Comparison of ENCODE assay signal across 19 mouse cellular contexts in the genomic region with DNA sequence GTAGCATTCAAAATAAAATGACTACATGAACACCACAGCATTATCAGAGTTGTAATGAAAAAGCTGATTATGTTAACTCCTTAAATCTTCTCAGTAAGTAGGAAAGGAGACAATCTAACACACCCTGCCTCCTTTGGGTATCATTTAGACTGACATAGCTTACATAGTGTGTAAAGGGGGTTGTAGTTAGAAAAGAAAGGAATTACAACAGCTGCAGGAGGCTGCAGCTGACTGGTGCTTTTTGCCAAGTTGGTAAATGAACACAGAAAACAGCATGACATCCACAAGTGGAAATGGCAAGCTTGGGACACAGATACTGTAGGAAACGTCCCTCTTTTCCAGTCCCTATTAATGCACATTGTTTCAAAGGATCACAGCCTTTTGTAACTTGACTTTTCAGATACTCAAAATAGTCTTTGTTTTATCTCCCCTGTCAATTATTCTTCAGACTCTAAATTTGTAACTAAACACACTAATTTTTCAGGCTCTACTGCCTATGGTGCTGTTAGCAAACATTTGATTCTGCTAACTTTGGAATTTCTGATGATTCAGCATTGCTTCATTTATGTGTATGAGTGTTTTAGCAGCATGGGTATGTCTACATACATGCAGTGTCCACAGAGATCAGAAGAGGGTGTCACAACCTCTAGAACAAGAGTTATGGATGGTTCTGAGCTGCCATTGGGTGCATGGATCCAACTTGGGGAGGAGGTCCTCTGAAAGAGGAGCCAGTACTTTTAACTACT. TPM values are rescaled to one million over a fixed set of nuclear protein-coding genes. Genes with fewer than 3 reads are reported as not detected.
DNase-seq lines count a peak whose midpoint lies in the region; ATAC-seq and TF ChIP-seq lines count a peak whose summit lies in the region.
"Had no signal": no experiment of that assay in that cellular context is flagged by ENCODE, and none has a peak within 500 bp of the region (broad histone marks: within the 10 kb centered on the region; RNA-seq: fewer than 3 reads in every experiment).

No protein-coding gene starts in this region.

- intact Hi-C loops in heart, postnatal 36 days (cut with DNase I): no loop called here

- ATAC-seq in hindbrain, postnatal 0 days: no peak
- no peak for ATAC-seq in hindbrain, embryonic 14.5 days (ENCODE audit: low FRiP score)
- no peak; the same call in 1 of the 2 replicates for ATAC-seq in lung, postnatal 0 days
- ATAC-seq: forebrain, embryonic 15.5 days had no signal

- H3K79me2 ChIP-seq in MEL (ENCODE audit: control insufficient read depth, insufficient read depth, low read length, poor library complexity): peaks cover 31% of the 10 kb centered on the region
- peaks cover 57% of the 10 kb centered on the region for H3K79me2 ChIP-seq in myocyte (ENCODE audit: control insufficient read depth, insufficient read depth)

- TF ChIP-seq EP300 in lung, postnatal 0 days (IDR thresholded peaks at IDR 0.05): no peak
- no peak for TF ChIP-seq EP300 in MEL (IDR thresholded peaks at IDR 0.05; ENCODE audit: low read depth in 1 of 2, low read length in 2 of 2)

- no peaks in the 10 kb centered on the region for H3K36me3 ChIP-seq in hindbrain, postnatal 0 days (ENCODE audit: insufficient read depth, low read length)
- H3K36me3 ChIP-seq in hindbrain, embryonic 14.5 days (replicated peaks; ENCODE audit: control insufficient read depth, insufficient read depth): no peaks in the 10 kb centered on the region
- H3K36me3 ChIP-seq in lung, postnatal 0 days (ENCODE audit: insufficient read depth, low read length): no peaks in the 10 kb centered on the region
- H3K36me3 ChIP-seq in MEL (ENCODE audit: control insufficient read depth in 1 of 2, insufficient read depth in 2 of 2, low read length in 2 of 2) (peaks cover 2 to 10% of the 10 kb centered on the region in 2 experiments), myocyte (ENCODE audit: control insufficient read depth, insufficient read depth) (no peaks in the 10 kb centered on the region)
- H3K36me3 ChIP-seq: embryonic facial prominence, embryonic 15.5 days; forebrain, embryonic 15.5 days; hindbrain, embryonic 12.5 days had no signal

- no peak for TF ChIP-seq RAD21 in MEL (IDR thresholded peaks at IDR 0.05; ENCODE audit: low read depth, low read length)

- peak; percentile 21 for DNase-seq in hindbrain, postnatal 0 days (ENCODE audit: low spot score)
- no peak for DNase-seq in hindbrain, embryonic 14.5 days (ENCODE audit: low spot score)
- DNase-seq in lung, postnatal 0 days (ENCODE audit: low spot score): peak; percentile 28
- DNase-seq in lung, postnatal 10 days: no peak
- DNase-seq in MEL (ENCODE audit: low read depth, low spot score): no peak
- no peak for DNase-seq in heart, postnatal 36 days
- DNase-seq: adrenal gland, adult 8-10 months; adrenal gland, postnatal 36 days; cerebellum, adult 11-12 months; cerebellum, adult 9-10 months; cerebellum, postnatal 25 days; gastrocnemius, postnatal 36 days; heart, adult 11 months; heart, postnatal 4 days had no signal

- H3K9ac ChIP-seq in hindbrain, postnatal 0 days (replicated peaks; ENCODE audit: low read length): no peak overlapping the region
- H3K9ac ChIP-seq in hindbrain, embryonic 14.5 days: no peak overlapping the region
- no peak overlapping the region for H3K9ac ChIP-seq in lung, postnatal 0 days (replicated peaks; ENCODE audit: low read depth)
- no peak overlapping the region for H3K9ac ChIP-seq in MEL (ENCODE audit: control insufficient read depth, low read depth, low read length, poor library complexity, severe bottlenecking)
- H3K9ac ChIP-seq: embryonic facial prominence, embryonic 15.5 days; forebrain, embryonic 15.5 days; heart, embryonic 13.5 days; hindbrain, embryonic 12.5 days had no signal

- H3ac ChIP-seq in myocyte (ENCODE audit: control insufficient read depth, insufficient read length): no peak overlapping the region

- H3K4me2 ChIP-seq in hindbrain, postnatal 0 days (ENCODE audit: low read depth, low read length): no peak overlapping the region
- H3K4me2 ChIP-seq in hindbrain, embryonic 14.5 days (replicated peaks): no peak overlapping the region
- no peak overlapping the region for H3K4me2 ChIP-seq in lung, postnatal 0 days (replicated peaks; ENCODE audit: low read depth, low read length)
- H3K4me2 ChIP-seq in myocyte (ENCODE audit: low read depth): peak overlapping the region; percentile 32
- H3K4me2 ChIP-seq: embryonic facial prominence, embryonic 15.5 days; forebrain, embryonic 15.5 days; heart, embryonic 13.5 days; hindbrain, embryonic 12.5 days had no signal

- TF ChIP-seq POLR2A in MEL (IDR thresholded peaks at IDR 0.05; ENCODE audit: control insufficient read depth in 1 of 2, insufficient read depth in 1 of 2, low read depth in 1 of 2, low read length in 2 of 2, poor library complexity in 1 of 2) (no peak), myocyte (IDR thresholded peaks at IDR 0.05; ENCODE audit: insufficient read length, low read depth) (no peak)

- no peak overlapping the region for H3K4me3 ChIP-seq in hindbrain, postnatal 0 days (ENCODE audit: low read length)
- no peak overlapping the region for H3K4me3 ChIP-seq in hindbrain, embryonic 14.5 days (replicated peaks; ENCODE audit: low read length)
- H3K4me3 ChIP-seq in lung, postnatal 0 days (ENCODE audit: low read depth, low read length): no peak overlapping the region
- H3K4me3 ChIP-seq in MEL (ENCODE audit: control insufficient read depth in 1 of 2, insufficient read depth in 1 of 2, low read depth in 2 of 2, low read length in 2 of 2): no peak overlapping the region
- H3K4me3 ChIP-seq in myocyte: no peak overlapping the region
- H3K4me3 ChIP-seq: embryonic facial prominence, embryonic 15.5 days; forebrain, embryonic 15.5 days; heart, embryonic 13.5 days; hindbrain, embryonic 12.5 days had no signal

- no peaks in the 10 kb centered on the region for H3K9me3 ChIP-seq in hindbrain, postnatal 0 days (ENCODE audit: low read length)
- H3K9me3 ChIP-seq in hindbrain, embryonic 14.5 days (ENCODE audit: control insufficient read depth, low read length): no peaks in the 10 kb centered on the region
- H3K9me3 ChIP-seq in lung, postnatal 0 days (ENCODE audit: low read length): no peaks in the 10 kb centered on the region
- H3K9me3 ChIP-seq in MEL (replicated peaks; ENCODE audit: insufficient read depth, low read length): no peaks in the 10 kb centered on the region
- H3K9me3 ChIP-seq: embryonic facial prominence, embryonic 15.5 days; forebrain, embryonic 15.5 days; heart, embryonic 13.5 days; hindbrain, embryonic 12.5 days had no signal

- peaks cover 3% of the 10 kb centered on the region; the same call in 1 of the 2 replicates for H3K4me1 ChIP-seq in hindbrain, postnatal 0 days (ENCODE audit: insufficient read depth, low read length)
- no peaks in the 10 kb centered on the region for H3K4me1 ChIP-seq in hindbrain, embryonic 14.5 days (replicated peaks; ENCODE audit: control insufficient read depth, insufficient read depth, low read length)
- H3K4me1 ChIP-seq in lung, postnatal 0 days (ENCODE audit: insufficient read depth, low read depth, low read length): no peaks in the 10 kb centered on the region
- peaks cover 3 to 4% of the 10 kb centered on the region in 2 experiments for H3K4me1 ChIP-seq in MEL (ENCODE audit: control insufficient read depth in 1 of 2, insufficient read depth in 2 of 2, low read length in 2 of 2)
- H3K4me1 ChIP-seq: embryonic facial prominence, embryonic 15.5 days; hindbrain, embryonic 12.5 days had no signal

- H3K27ac ChIP-seq in hindbrain, postnatal 0 days: no peak overlapping the region
- H3K27ac ChIP-seq in hindbrain, embryonic 14.5 days: no peak overlapping the region
- no peak overlapping the region for H3K27ac ChIP-seq in lung, postnatal 0 days (ENCODE audit: low read length)
- no peak overlapping the region for H3K27ac ChIP-seq in MEL (ENCODE audit: control insufficient read depth, low read depth, low read length)
- H3K27ac ChIP-seq: embryonic facial prominence, embryonic 15.5 days; forebrain, embryonic 15.5 days; heart, embryonic 13.5 days; hindbrain, embryonic 12.5 days had no signal

- no peak for TF ChIP-seq CTCF in hindbrain, postnatal 0 days (IDR thresholded peaks at IDR 0.05; ENCODE audit: low read depth)
- no peak for TF ChIP-seq CTCF in lung, postnatal 0 days (IDR thresholded peaks at IDR 0.05)
- no peak for TF ChIP-seq CTCF in MEL (IDR thresholded peaks at IDR 0.05 in 2 of 3, conservative IDR thresholded peaks at IDR 0.05 in 1 of 3; ENCODE audit: control insufficient read depth in 1 of 3, insufficient read depth in 1 of 3, low read depth in 2 of 3, low read length in 3 of 3, poor library complexity in 1 of 3, severe bottlenecking in 1 of 3)

- WGBS in hindbrain, postnatal 0 days: 17% methylated on average over 1 of the region's 1 CpGs
- WGBS in hindbrain, embryonic 14.5 days: 29% methylated on average over 1 of the region's 1 CpGs
- WGBS in lung, postnatal 0 days: 64% methylated on average over 1 of the region's 1 CpGs

- no peaks in the 10 kb centered on the region for H3K27me3 ChIP-seq in hindbrain, postnatal 0 days (ENCODE audit: insufficient read depth, low read length)
- no peaks in the 10 kb centered on the region for H3K27me3 ChIP-seq in hindbrain, embryonic 14.5 days (ENCODE audit: control insufficient read depth, insufficient read depth, low read length)
- H3K27me3 ChIP-seq in lung, postnatal 0 days (replicated peaks; ENCODE audit: insufficient read depth, low read length): no peaks in the 10 kb centered on the region
- H3K27me3 ChIP-seq in MEL (ENCODE audit: control insufficient read depth in 1 of 2, insufficient read depth in 2 of 2, low read length in 2 of 2) (no peaks in the 10 kb centered on the region), myocyte (ENCODE audit: control insufficient read depth, insufficient read depth, insufficient read length) (no peaks in the 10 kb centered on the region)
- H3K27me3 ChIP-seq: embryonic facial prominence, embryonic 15.5 days; forebrain, embryonic 15.5 days; heart, embryonic 13.5 days; hindbrain, embryonic 12.5 days had no signal

RNA-seq across cellular contexts. Expression of gene Ankib1, which starts 17.8 kb away (rescaled TPM):
- total RNA-seq in hindbrain, postnatal 0 days (2014; rRNA removed): 43.0 and 53.0 TPM in 2 replicates
- 15.1 and 16.3 TPM in 2 replicates for polyA plus RNA-seq in hindbrain, postnatal 0 days (2015; fragmentation: Nextera tagmentation; extraction: Ambion mirVana)
- 25.0 and 25.7 TPM in 2 replicates for polyA plus RNA-seq in hindbrain, embryonic 14.5 days (2014; fragmentation: Nextera tagmentation; extraction: Ambion mirVana)
- 6.8 and 7.5 TPM in 2 replicates for polyA plus RNA-seq in lung, postnatal 0 days (2015; fragmentation: Nextera tagmentation; extraction: Ambion mirVana)
- 16.5 and 19.5 TPM in 2 replicates for total RNA-seq in MEL (2012; rRNA removed)
- 10 to 100 TPM in 1 of 2 experiments, not detected in 1; 14.5 TPM for polyA plus RNA-seq in MEL (2012; ENCODE audit: insufficient read depth in 1 of 2, insufficient read length in 2 of 2, low read depth in 1 of 2, low replicate concordance in 2 of 2, missing spikeins in 1 of 2)
- 8.5 TPM for polyA plus RNA-seq in myocyte (2012; fragmentation: generic; extraction: Trizol)
- total RNA-seq in heart, postnatal 36 days (2021): 10 to 100 TPM; 21.8 to 24.0 TPM

RNA-seq across cellular contexts. Expression of gene Krit1, which starts 18.1 kb away (rescaled TPM):
- 23.7 and 33.0 TPM in 2 replicates for total RNA-seq in hindbrain, postnatal 0 days (2014; rRNA removed)
- polyA plus RNA-seq in hindbrain, postnatal 0 days (2015; fragmentation: Nextera tagmentation; extraction: Ambion mirVana): 32.8 and 34.5 TPM in 2 replicates
- 49.8 and 51.4 TPM in 2 replicates for polyA plus RNA-seq in hindbrain, embryonic 14.5 days (2014; fragmentation: Nextera tagmentation; extraction: Ambion mirVana)
- polyA plus RNA-seq in lung, postnatal 0 days (2015; fragmentation: Nextera tagmentation; extraction: Ambion mirVana): 30.8 and 33.7 TPM in 2 replicates
- total RNA-seq in MEL (2012; rRNA removed): 20.6 and 25.6 TPM in 2 replicates
- polyA plus RNA-seq in MEL (2012; ENCODE audit: insufficient read depth in 1 of 2, insufficient read length in 2 of 2, low read depth in 1 of 2, low replicate concordance in 2 of 2, missing spikeins in 1 of 2): 100 to 1,000 TPM in 1 of 2 experiments, 10 to 100 TPM in 1; 28.0 to 125 TPM
- polyA plus RNA-seq in myocyte (2012; fragmentation: generic; extraction: Trizol): 6.5 TPM
- 10 to 100 TPM; 30.9 to 33.5 TPM for total RNA-seq in heart, postnatal 36 days (2021)

Comparison
In these comparisons a context has a peak if more than half of its experiments do, and no peak if none do; other contexts are left out.
1. DNase-seq: peak in hindbrain, postnatal 0 days (single experiment) and lung, postnatal 0 days (single experiment); none in hindbrain, embryonic 14.5 days (single experiment), lung, postnatal 10 days (single experiment), MEL (single experiment) and heart, postnatal 36 days (0 of 2).